ENCODE assay signal across 8 mouse cellular contexts in genomic region chr8:111299821-111300568, GRCm38 (mm10). TPM values are rescaled to one million over a fixed set of nuclear protein-coding genes. Genes with fewer than 3 reads are reported as not detected.
A peak's percentile ranks its signal among the peaks of the same experiment; 100 is the strongest.
DNase-seq lines count a peak whose midpoint lies in the region; ATAC-seq lines count a peak whose summit lies in the region.

Gene Rfwd3 (minus strand): TSS chr8:111300222.

- H3K27me3 ChIP-seq in heart, embryonic 13.5 days (replicated peaks), result no peaks in the 10 kb centered on the region
- no peaks in the 10 kb centered on the region for H3K27me3 ChIP-seq in liver, embryonic 12.5 days (replicated peaks)
- no peaks in the 10 kb centered on the region for H3K27me3 ChIP-seq in stomach, embryonic 15.5 days (replicated peaks)

- under 1% methylated on average over 67 of the region's 67 CpGs for WGBS in heart, embryonic 13.5 days
- WGBS in liver, embryonic 12.5 days (ENCODE audit: insufficient replicate concordance), result under 1% methylated on average over 67 of the region's 67 CpGs
- 0% methylated on average over 64 of the region's 67 CpGs for WGBS in stomach, embryonic 15.5 days

- no peaks in the 10 kb centered on the region for H3K9me3 ChIP-seq in heart, embryonic 13.5 days
- H3K9me3 ChIP-seq in liver, embryonic 12.5 days (replicated peaks), result no peaks in the 10 kb centered on the region
- H3K9me3 ChIP-seq in stomach, embryonic 15.5 days, result no peaks in the 10 kb centered on the region

- H3K36me3 ChIP-seq in heart, embryonic 13.5 days, result peaks cover 20% of the 10 kb centered on the region
- H3K36me3 ChIP-seq in liver, embryonic 12.5 days, result peaks cover 28% of the 10 kb centered on the region
- H3K36me3 ChIP-seq in stomach, embryonic 15.5 days, result peaks cover 10% of the 10 kb centered on the region; the same call in 1 of the 2 replicates

- peak within 1 kb of the TSS; percentile 75 for H3K4me2 ChIP-seq in heart, embryonic 13.5 days
- peak within 1 kb of the TSS; percentile 77 for H3K4me2 ChIP-seq in liver, embryonic 12.5 days
- peak within 1 kb of the TSS; percentile 64 for H3K4me2 ChIP-seq in stomach, embryonic 15.5 days

- peak; percentile 97 for ATAC-seq in heart, embryonic 13.5 days (ENCODE audit: extremely low read depth, insufficient number of reproducible peaks, low FRiP score, low TSS enrichment)
- ATAC-seq in liver, embryonic 12.5 days, result peak; percentile 98
- peak; percentile 99 for ATAC-seq in stomach, embryonic 15.5 days (ENCODE audit: insufficient read depth, low FRiP score, low read depth)

- H3K4me1 ChIP-seq in brown adipose tissue, adult 24 weeks (ENCODE audit: control insufficient read depth, insufficient read depth, insufficient read length, low read length), result no peaks in the 10 kb centered on the region
- H3K4me1 ChIP-seq in heart, embryonic 13.5 days, result peaks cover 25% of the 10 kb centered on the region
- H3K4me1 ChIP-seq in liver, embryonic 12.5 days, result peaks cover 37% of the 10 kb centered on the region
- H3K4me1 ChIP-seq in stomach, embryonic 15.5 days, result peaks cover 8% of the 10 kb centered on the region; the same call in 1 of the 2 replicates

- peak within 1 kb of the TSS; percentile 72 for H3K27ac ChIP-seq in brown adipose tissue, adult 24 weeks (replicated peaks; ENCODE audit: low read depth, low read length)
- peak within 1 kb of the TSS; percentile 90 for H3K27ac ChIP-seq in heart, embryonic 13.5 days (replicated peaks)
- H3K27ac ChIP-seq in liver, embryonic 12.5 days, result peak within 1 kb of the TSS; percentile 92
- peak within 1 kb of the TSS; percentile 95 for H3K27ac ChIP-seq in stomach, embryonic 15.5 days

- peak; percentile 96 for DNase-seq in CD4-positive, CD25-positive, alpha-beta regulatory T cell, adult 2 months (ENCODE audit: low read depth, low spot score)
- DNase-seq in fat pad, adult 2 months (ENCODE audit: extremely low read depth, low read depth, low spot score), result peak; percentile 83
- DNase-seq in kidney, postnatal 10 days, result peak; percentile 98
- peak; percentile 95 to 97 for DNase-seq in natural killer cell, adult 2 months (ENCODE audit: low spot score in 2 of 2)

- H3K9ac ChIP-seq in heart, embryonic 13.5 days, result peak within 1 kb of the TSS; percentile 94
- peak within 1 kb of the TSS; percentile 97 for H3K9ac ChIP-seq in liver, embryonic 12.5 days
- peak within 1 kb of the TSS; percentile 87 for H3K9ac ChIP-seq in stomach, embryonic 15.5 days

- H3K4me3 ChIP-seq in brown adipose tissue, adult 24 weeks (ENCODE audit: insufficient read depth, low read depth, low read length), result peak within 1 kb of the TSS; percentile 92
- H3K4me3 ChIP-seq in heart, embryonic 13.5 days, result peak within 1 kb of the TSS; percentile 69
- H3K4me3 ChIP-seq in liver, embryonic 12.5 days, result peak within 1 kb of the TSS; percentile 92
- H3K4me3 ChIP-seq in stomach, embryonic 15.5 days (replicated peaks), result peak within 1 kb of the TSS; percentile 94

RNA-seq across cellular contexts. Expression of gene Rfwd3, which starts in this region (rescaled TPM):
- polyA plus RNA-seq in brown adipose tissue, adult 24 weeks (2012; ENCODE audit: insufficient read depth, insufficient read length, missing spikeins), result 7.0 and 9.1 TPM in 2 replicates
- 34.6 and 36.1 TPM in 2 replicates for polyA plus RNA-seq in heart, embryonic 13.5 days (2015; fragmentation: Nextera tagmentation; extraction: Ambion mirVana)
- polyA plus RNA-seq in liver, embryonic 12.5 days (2016; fragmentation: Nextera tagmentation; extraction: Ambion mirVana), result 70.6 and 71.0 TPM in 2 replicates
- 45.2 and 52.3 TPM in 2 replicates for polyA plus RNA-seq in stomach, embryonic 15.5 days (2015; fragmentation: Nextera tagmentation; extraction: Ambion mirVana)

Comparison
In these comparisons a context has a peak if more than half of its experiments do, and no peak if none do; other contexts are left out.
1. Peak in every context shown above with its lines: DNase-seq, ATAC-seq, H3K4me3 ChIP-seq and H3K27ac ChIP-seq.